Mouse (Mus musculus) heart, adult 8-10 months (tissue): Measurements from ENCODE around the gene Trappc13. TPM values are rescaled to one million over a fixed set of nuclear protein-coding genes. Genes with fewer than 3 reads are reported as not detected.

Source experiments
- DNase-seq: peaks from one replicate; pipeline ENCODE4 v3.0.0; 2022; ENCODE audit warnings: low spot score
- total RNA-seq, 4 experiments: library from RNA; stranded (reverse); gene quantifications; 2 replicates each; pipeline ENCODE4 v1.2.4; 2022

The Trappc13 gene
- total RNA-seq, 4 experiments from 2014 or later: 31.9 to 35.7 (median 33.3) TPM

DNA sequence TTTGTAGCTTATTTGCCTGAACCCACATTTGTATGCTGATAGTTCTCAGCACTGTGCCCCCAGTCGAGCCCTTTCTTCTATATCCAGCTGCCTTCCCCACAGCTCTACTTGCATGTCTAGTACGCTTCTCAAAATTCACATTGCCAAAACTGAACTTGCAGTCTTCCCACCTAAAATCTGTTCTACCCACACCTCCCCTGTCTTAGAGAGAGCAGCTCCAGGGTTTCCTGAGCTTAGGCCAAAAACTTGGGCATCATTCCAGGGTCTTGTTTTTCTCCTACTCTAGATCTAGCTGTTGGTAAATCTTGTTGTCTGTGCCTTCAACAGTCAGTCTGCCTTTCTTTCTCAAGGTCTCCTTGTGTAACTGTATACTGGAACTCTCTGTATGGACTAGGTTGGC, 63.4 kb downstream of the Trappc13 start:
- DNase-seq: no peak

DNA sequence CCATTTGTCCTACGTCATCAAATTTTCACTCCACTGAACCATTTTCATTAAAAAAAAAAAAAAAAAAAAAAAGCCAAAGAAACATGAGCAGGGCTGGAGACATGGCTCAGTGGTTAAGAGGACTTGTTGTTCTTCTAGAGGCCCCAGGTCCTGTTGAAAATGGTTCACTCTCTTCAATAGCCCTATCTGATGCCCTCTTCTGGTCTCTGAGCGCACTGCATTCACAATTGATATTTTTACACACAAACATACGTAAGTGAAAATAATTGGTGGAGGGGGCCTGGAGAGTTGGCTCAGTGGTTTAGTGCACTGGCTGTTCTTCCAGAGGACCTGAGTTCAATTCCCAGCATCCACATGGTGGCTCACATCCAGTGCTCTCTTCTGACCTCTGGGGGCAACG, 64.5 kb downstream of the Trappc13 start:
- no peak for DNase-seq

DNA sequence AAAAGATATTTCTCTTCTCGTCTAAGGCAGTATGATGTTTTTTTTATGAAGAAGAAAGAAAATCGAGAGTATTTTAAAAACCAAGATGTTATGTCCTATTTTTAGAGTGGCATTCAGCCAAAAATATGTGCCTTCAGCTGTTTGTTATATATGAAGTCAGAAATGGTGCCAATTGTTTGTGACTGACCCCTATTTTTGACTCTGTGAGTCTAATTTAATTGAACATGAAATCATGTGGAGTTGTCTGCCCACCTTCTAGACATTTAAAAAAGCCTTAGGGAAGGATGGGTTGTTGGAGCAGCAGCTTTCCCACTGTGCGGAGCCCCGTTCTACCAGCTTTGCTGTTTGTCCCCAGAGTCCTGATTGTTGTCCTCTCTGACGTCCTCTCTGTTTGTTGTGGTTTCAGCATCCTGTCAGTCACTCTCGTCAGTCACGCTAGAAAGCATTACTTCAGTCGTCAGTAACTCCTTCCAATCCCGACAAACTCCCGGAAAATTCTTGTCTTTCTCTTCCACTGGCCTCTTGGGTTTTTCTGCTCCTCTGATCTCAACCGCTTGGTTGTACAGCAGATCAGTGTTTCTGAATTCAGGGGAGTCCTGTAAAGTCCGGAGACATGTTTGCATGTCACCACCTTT, 65.9 kb downstream of the Trappc13 start:
- no peak for DNase-seq

DNA sequence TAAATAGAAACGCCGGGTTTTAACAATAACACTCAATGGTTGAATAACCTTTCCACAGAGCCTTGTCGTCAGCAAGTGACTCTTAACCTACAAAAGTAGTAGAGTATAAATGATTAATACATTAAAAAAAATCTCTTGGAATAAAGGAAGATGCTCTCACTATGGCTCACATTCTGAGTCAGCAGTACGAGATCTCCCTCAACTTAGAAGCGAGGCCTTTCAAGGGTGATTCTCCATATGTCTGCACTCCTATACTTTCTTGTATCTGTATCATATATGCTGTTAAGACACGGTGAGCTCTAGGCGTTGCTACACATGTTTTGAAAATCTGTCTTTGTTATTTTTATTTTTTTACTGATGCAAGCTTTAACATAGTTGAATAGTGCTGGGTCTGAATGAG, 67.7 kb downstream of the Trappc13 start:
- no peak for DNase-seq

DNA sequence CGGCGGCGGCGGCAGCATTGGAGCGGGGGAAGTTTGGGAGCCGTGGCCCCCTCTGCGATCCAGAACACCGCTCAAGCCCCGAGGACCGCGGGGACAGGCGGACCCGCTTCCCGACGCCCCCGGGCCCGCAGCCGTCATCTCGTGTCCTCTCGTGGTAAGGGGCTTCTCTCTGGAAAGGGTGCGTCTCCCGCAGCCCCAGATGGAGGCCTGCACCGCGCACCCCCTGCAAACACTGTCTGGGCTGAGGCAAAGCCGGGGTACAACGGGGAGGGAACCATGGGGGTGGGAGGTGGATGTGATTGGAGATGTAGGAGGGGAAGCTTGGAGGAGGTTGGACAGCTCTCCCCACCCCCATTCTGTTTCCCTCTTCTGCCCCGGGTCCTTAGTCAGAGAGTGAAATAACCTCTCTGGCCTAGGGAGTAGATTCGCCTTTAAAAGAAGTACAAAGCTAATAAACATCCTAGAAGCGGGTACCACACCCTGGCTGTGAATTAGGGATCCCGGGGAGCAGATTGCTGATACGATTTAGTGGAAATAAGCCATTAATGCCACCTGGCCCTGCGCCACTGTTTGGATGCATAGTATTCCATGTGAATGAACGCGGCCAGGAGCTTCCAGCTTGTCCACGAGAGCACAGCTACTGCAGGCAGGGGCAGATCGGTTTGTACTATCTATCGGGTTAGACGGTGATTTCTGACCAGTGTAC, 68.3 kb downstream of the Trappc13 start:
- peak; percentile 36 for DNase-seq

DNA sequence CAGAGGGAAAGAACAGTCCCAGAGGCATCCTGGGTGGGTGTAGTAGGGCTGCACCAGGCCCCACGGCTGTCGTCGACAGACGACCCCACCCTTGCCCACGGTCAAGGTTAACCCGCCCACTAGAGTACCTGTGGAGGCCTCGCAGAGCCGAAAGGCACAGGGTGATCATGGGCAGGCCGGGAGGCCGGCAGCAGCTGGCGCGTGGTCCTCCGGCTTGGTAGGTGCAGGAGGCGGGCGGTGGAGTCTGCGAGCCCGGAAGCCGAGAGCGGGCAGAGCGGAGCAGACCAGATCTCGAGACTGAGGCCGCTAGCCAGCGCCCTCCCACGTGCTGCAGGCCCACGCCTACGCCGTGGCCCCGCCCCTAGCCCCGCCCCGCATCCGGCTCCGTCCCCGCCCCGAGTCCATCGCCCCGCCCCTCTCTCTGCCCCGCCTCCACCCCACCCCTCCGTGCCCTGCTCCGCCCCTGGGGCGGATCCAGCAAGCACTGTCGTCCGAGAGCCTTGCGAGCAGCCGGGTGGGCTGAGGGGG, 68.9 kb downstream of the Trappc13 start, which contains the start of the genes Nln and Sgtb:
Gene Nln (minus strand): TSS at position 327 of the 528 bp plus-strand sequence.
Gene Sgtb (plus strand): TSS at position 454 of the 528 bp plus-strand sequence.
- peak; percentile 60 for DNase-seq

DNA sequence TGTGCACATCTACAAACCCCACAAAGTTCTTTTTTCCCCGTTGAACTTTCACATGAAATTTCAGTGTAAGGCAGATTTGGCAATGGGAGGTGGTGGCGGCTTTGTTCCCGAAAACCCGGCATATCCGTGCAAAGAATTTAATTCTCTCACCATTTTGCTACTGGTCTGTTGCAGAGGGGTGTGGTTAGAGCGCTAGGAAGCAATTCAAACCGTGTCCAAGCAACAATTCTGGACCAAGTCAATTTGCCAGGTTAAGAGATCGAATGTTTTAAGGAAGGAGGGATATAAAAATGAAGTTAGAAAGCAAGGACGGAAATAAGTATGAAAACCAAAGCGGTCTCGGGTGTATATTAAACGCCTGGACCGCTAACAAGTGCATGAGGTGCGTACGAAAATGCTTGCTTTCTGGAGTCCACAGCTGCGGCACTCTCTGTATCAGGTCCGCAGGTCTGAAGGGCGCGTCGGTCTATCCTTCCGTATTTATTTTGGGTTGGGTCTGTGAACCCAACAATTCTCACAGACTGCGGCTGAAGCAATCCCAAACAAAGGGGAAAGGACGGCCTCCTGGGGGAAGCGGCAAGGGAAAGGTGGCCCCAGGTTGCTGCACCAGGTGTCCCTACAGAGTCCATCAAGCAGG, 69.5 kb downstream of the Trappc13 start:
- peak; percentile 11 for DNase-seq

DNA sequence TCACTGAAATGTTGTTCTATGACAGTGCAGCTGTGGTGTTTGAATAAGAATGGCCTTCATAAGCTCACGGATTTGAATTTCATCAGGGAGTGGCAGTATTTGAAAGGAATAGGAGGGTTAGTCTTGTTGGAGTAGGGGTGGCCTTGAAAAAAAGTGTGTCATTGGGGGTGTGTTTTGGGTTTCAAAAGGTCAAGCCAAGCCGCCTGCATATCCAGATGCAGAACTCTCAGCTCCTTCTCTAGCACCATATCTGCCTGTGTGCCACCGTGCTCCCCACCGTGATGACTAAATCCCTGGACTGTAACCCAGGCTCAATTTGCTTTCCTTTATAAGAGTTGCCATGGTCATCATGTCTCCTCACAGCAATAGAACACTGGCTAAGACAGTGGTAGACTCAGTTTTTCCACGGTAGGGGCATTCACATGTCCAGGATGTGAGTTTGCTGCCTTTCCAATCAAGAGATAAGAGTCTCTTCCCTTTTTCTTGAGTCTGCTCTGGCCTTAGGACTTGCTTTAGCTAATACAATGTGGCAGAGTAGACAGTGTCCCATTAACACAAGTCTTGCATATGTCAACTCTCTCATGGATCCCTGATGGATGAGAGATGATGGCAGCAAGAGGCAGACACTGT, 76.5 kb downstream of the Trappc13 start:
- no peak for DNase-seq

DNA sequence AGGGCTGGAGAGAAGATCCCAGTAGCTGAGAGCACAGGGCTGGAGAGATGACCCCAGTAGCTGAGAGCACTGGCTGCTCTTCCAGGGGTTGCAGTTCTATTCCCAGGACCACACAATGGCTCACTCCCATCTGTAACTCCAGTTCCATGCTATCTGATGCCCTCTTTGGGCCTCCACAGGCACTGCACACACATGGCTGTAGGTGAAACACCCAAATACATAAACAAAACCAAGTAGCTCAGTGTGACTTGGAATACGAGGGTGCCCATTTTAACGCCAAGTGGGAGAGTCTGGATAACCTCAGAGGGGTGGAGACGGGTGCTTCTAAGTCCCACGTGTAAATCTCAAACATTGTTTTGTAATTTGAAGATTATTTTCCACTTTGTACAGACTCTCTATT, 77.9 kb downstream of the Trappc13 start:
- DNase-seq: no peak

DNA sequence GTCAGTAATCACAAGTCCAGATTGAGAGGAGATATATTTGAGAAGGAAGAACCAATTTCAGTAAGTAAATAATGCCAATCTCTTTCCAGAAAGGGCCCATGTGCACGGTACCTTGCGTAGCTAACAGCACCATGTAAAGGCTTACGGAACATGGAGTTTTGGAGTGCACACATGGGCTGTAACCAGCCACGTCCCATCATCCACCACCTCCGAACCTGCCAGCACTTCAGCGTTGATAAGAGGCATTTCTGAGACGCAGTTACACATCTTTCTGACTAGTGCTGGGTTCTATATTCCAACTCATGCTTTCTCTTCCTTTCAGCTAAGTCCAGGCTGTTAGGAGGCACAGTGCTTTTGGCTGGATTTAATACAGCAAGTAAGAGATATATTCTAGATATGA, 81.1 kb downstream of the Trappc13 start:
- no peak for DNase-seq

DNA sequence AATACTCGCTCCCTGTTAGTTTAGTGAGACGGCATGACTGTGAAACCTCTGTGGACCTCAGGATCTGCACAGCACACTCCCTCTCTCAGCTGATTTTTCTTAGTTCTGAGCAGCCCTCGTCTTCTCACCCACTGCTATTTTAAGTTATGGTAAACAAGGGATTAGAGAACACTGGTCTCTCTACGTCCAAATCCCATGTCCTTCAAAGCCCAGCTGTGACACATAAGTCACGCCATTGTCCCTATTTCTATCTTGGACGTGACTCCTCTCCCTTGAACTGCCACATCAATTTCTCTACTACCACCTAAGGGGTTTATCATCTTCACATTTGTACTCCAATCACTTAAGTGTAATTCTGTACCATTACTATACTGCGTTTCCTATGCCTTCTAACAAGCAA, 82.3 kb downstream of the Trappc13 start:
- DNase-seq: no peak

DNA sequence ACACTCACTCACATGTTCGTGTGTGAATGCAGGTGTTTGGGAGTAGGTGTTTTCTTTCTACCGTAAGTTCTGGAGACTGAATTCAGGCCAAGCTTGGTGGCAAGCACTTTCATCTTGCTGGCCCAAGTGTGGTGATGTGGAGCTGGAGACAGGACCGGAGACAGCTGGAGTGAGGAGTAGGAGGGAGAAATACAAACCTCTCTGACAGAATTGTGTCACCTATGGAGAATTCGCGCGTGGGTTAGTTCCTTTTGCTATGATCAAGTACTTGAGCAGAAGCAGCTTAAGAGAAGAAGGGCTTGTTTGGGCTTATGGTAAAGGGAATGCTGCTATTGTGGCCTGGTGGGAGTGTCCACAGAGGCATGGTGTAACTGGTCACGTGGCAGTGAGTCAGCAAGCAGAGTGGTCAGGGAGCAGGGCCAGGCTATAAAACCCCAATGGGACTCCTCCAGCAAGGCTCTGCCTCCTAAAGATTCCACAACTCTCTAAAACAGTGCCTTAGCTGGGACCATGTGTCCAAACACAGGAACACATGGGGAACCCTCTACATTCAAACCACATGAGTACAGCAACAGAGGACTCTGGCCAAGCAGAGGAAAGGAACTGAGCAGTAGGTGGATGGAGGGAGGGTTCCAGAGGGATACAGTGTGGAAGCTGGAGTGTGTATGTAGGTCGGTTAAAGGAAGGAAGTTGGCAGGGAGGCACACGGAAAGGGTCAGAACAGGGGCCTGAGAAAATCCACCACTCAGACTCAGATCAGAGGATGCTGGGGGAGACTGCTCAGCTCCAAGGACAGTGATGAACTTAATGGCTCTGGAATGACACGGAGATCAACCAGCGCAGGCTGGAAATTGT, 83.5 kb downstream of the Trappc13 start:
- peak; percentile 19 for DNase-seq

Other genes starting within 250 kb of the Trappc13 start
- gene Nln, start 68.9 kb downstream of the Trappc13 start, total RNA-seq: 10 to 100 TPM; 10.5 to 13.8 (median 11.0) TPM
- under 1 TPM; 0.60 to 0.84 (median 0.71) TPM for gene Sgtb, start 68.7 kb downstream of the Trappc13 start, total RNA-seq
- 10 to 100 TPM; 20.9 to 23.7 (median 22.7) TPM for gene Trim23, start 328 bp upstream of the Trappc13 start, total RNA-seq
- under 1 TPM in 1 of 4 experiments, not detected in 3; 0.35 TPM for gene Cenpk, start 50.1 kb upstream of the Trappc13 start, total RNA-seq
- 1 to 10 TPM; 5.8 to 6.3 (median 6.1) TPM for gene Ppwd1, start 50.4 kb upstream of the Trappc13 start, total RNA-seq
- 1 to 10 TPM; 2.3 to 3.8 (median 2.8) TPM for gene Adamts6, start 109.4 kb upstream of the Trappc13 start, total RNA-seq